Mouse (Mus musculus) CH12.LX (cell line): ENCODE data around the gene Ankrd31.

Experiments
- CTCF ChIP-seq, 2 experiments: IDR thresholded peaks in 1 of 2; conservative IDR thresholded peaks in 1 of 2; 2 replicates each; pipeline ENCODE4 v1.5.1; 2011 to 2012; ENCODE audit warnings: low read depth in 2 of 2, low read length in 2 of 2, improper control_type of control experiment in 1 of 2, inconsistent platforms in 1 of 2, mild to moderate bottlenecking in 1 of 2, moderate library complexity in 1 of 2
- EP300 ChIP-seq: IDR thresholded peaks from 2 replicates; pipeline ENCODE4 v1.6.1; 2011; ENCODE audit warnings: low read length, improper control_type of control experiment
- GABPA ChIP-seq: IDR thresholded peaks from 2 replicates; pipeline ENCODE4 v1.6.1; 2012; ENCODE audit warnings: low read depth, low read length, improper control_type of control experiment, inconsistent platforms; ENCODE audit not compliant: insufficient replicate concordance
- MAFK ChIP-seq: IDR thresholded peaks from 2 replicates; pipeline ENCODE4 v1.6.1; 2011; ENCODE audit warnings: low read length, improper control_type of control experiment; ENCODE audit not compliant: insufficient replicate concordance
- MAX ChIP-seq: IDR thresholded peaks from 2 replicates; pipeline ENCODE4 v1.6.1; 2011; ENCODE audit warnings: low read length, improper control_type of control experiment
- POLR2A ChIP-seq: IDR thresholded peaks from 2 replicates; pipeline ENCODE4 v1.6.1; 2011; ENCODE audit warnings: low read depth, mild to moderate bottlenecking, improper control_type of control experiment, low read length
- RAD21 ChIP-seq: IDR thresholded peaks from 2 replicates; pipeline ENCODE4 v1.6.1; 2011; ENCODE audit warnings: low read depth, mild to moderate bottlenecking, low read length, improper control_type of control experiment, moderate library complexity
- SMC3 ChIP-seq: IDR thresholded peaks from 2 replicates; pipeline ENCODE4 v1.6.1; 2011; ENCODE audit warnings: low read depth, low read length, improper control_type of control experiment
- TBP ChIP-seq: conservative IDR thresholded peaks from 2 replicates; pipeline ENCODE4 v1.6.1; 2011; ENCODE audit warnings: low read depth, low read length, improper control_type of control experiment
- ZC3H11A ChIP-seq: IDR thresholded peaks from 2 replicates; pipeline ENCODE4 v1.6.1; 2012; ENCODE audit warnings: low read depth, mild to moderate bottlenecking, inconsistent platforms, low read length, improper control_type of control experiment
- ZNF384 ChIP-seq: IDR thresholded peaks from 2 replicates; pipeline ENCODE4 v1.6.1; 2012; ENCODE audit warnings: low read depth, low read length, improper control_type of control experiment, inconsistent platforms

GRCm38 (mm10) chr13:96749859-96750258, 1.8 kb downstream of the Ankrd31 start:
- TF ChIP-seq CTCF (conservative IDR thresholded peaks at IDR 0.05 in 1 of 2, IDR thresholded peaks at IDR 0.05 in 1 of 2; ENCODE audit: low read depth in 2 of 2, low read length in 2 of 2) (no peak), ZNF384 (peak; percentile 13; the same call in 1 of the 2 replicates), ZC3H11A (no peak), SMC3 (no peak), TBP (no peak), POLR2A (no peak), MAFK (no peak), GABPA (no peak), RAD21 (no peak), MAX (no peak), EP300 (no peak)
